Mouse (Mus musculus) spleen, adult 2 months (tissue): ENCODE measurements around the gene Ctsll3.

Experiments used
- CTCF ChIP-seq: fragments of 200-500 bp; IDR thresholded peaks from 2 replicates; pipeline ENCODE4 v1.5.1; 2011; ENCODE audit warnings: mild to moderate bottlenecking, inconsistent platforms; ENCODE audit not compliant: insufficient read depth, insufficient read length, insufficient replicate concordance; ENCODE audit errors: extremely low read depth
- POLR2A ChIP-seq: fragments of 200-500 bp; IDR thresholded peaks from 2 replicates; pipeline ENCODE4 v1.6.1; 2011; ENCODE audit warnings: low read depth, low read length, inconsistent platforms

- TF ChIP-seq POLR2A (no peak), CTCF (no peak)
Measured at GRCm38 (mm10) chr13:60786264-60786663, 16.4 kb downstream of the Ctsll3 start, which contains the start of gene BC051665.
